Mouse (Mus musculus) MEL (cell line): Measurements from ENCODE around the gene Myo18a. TPM values are rescaled to one million over a fixed set of nuclear protein-coding genes. Genes with fewer than 3 reads are reported as not detected.

Experiments
- DNase-seq: peaks from one replicate; pipeline ENCODE4 v3.0.0; 2011; ENCODE audit warnings: low read depth, low spot score
- H3K27ac ChIP-seq: 2 replicates; pipeline ENCODE4 v1.5.1; 2012; ENCODE audit warnings: low read depth, mild to moderate bottlenecking, control low read depth, low read length, moderate library complexity; ENCODE audit not compliant: control insufficient read depth
- H3K27me3 ChIP-seq, 2 experiments: fragments of 150-350 bp in 1 of 2; sonication (generic) in 1 of 2; 2 replicates each; pipeline ENCODE4 v1.6.1; 2012; ENCODE audit warnings: low read length in 2 of 2, mild to moderate bottlenecking in 2 of 2, improper control_type of control experiment in 1 of 2, moderate library complexity in 1 of 2; ENCODE audit not compliant: insufficient read depth in 2 of 2, control insufficient read depth in 1 of 2
- H3K36me3 ChIP-seq, 2 experiments: 2 replicates each; pipeline ENCODE4 v1.6.1; 2012 to 2014; ENCODE audit warnings: low read length in 2 of 2, improper control_type of control experiment in 1 of 2, inconsistent platforms in 1 of 2, mild to moderate bottlenecking in 1 of 2; ENCODE audit not compliant: insufficient read depth in 2 of 2, control insufficient read depth in 1 of 2
- H3K4me1 ChIP-seq, 2 experiments: fragments of 150-350 bp in 1 of 2; sonication (generic) in 1 of 2; 2 replicates each; pipeline ENCODE4 v1.6.1; 2012; ENCODE audit warnings: low read length in 2 of 2, improper control_type of control experiment in 1 of 2, mild to moderate bottlenecking in 1 of 2; ENCODE audit not compliant: insufficient read depth in 2 of 2, control insufficient read depth in 1 of 2
- H3K4me3 ChIP-seq, 2 experiments: fragments of 150-350 bp in 1 of 2; sonication (generic) in 1 of 2; 2 replicates each; pipeline ENCODE4 v1.5.1; 2012; ENCODE audit warnings: low read depth in 2 of 2, low read length in 2 of 2, mild to moderate bottlenecking in 2 of 2, moderate library complexity in 2 of 2, control low read depth in 1 of 2, improper control_type of control experiment in 1 of 2; ENCODE audit not compliant: control insufficient read depth in 1 of 2, insufficient read depth in 1 of 2
- H3K79me2 ChIP-seq: 2 replicates; pipeline ENCODE4 v1.6.1; 2012; ENCODE audit warnings: mild to moderate bottlenecking, low read length, moderate library complexity; ENCODE audit not compliant: control insufficient read depth, poor library complexity, insufficient read depth
- H3K9ac ChIP-seq: 2 replicates; pipeline ENCODE4 v1.6.1; 2012; ENCODE audit warnings: low read depth, mild to moderate bottlenecking, control low read depth, low read length, moderate library complexity; ENCODE audit not compliant: control insufficient read depth, poor library complexity, severe bottlenecking
- H3K9me3 ChIP-seq: fragments of 150-350 bp; sonication (generic); replicated peaks from 2 replicates; pipeline ENCODE4 v1.6.1; 2012; ENCODE audit warnings: mild to moderate bottlenecking, low read length, improper control_type of control experiment, moderate library complexity; ENCODE audit not compliant: insufficient read depth
- EP300 ChIP-seq, 2 experiments: IDR thresholded peaks; 2 replicates each; pipeline ENCODE4 v1.6.1; 2011; ENCODE audit warnings: improper control_type of control experiment in 2 of 2, low read length in 2 of 2, low read depth in 1 of 2, mild to moderate bottlenecking in 1 of 2
- ETS1 ChIP-seq: IDR thresholded peaks from 2 replicates; pipeline ENCODE4 v1.6.1; 2012; ENCODE audit warnings: low read depth, mild to moderate bottlenecking, inconsistent platforms, low read length, improper control_type of control experiment, moderate library complexity
- HCFC1 ChIP-seq: IDR thresholded peaks from 2 replicates; pipeline ENCODE4 v1.6.1; 2012; ENCODE audit warnings: low read depth, mild to moderate bottlenecking, inconsistent platforms, low read length, improper control_type of control experiment, moderate library complexity
- MYC ChIP-seq: IDR thresholded peaks from 2 replicates; pipeline ENCODE4 v1.6.1; 2011; ENCODE audit warnings: low read depth, mild to moderate bottlenecking, low read length, improper control_type of control experiment, moderate library complexity
- NELFE ChIP-seq: IDR thresholded peaks from 2 replicates; pipeline ENCODE4 v1.6.1; 2011; ENCODE audit warnings: low read depth, low read length, improper control_type of control experiment
- NRF1 ChIP-seq: IDR thresholded peaks from 2 replicates; pipeline ENCODE4 v1.6.1; 2014; ENCODE audit warnings: low read depth, mild to moderate bottlenecking, inconsistent platforms, low read length, improper control_type of control experiment, moderate library complexity; ENCODE audit not compliant: poor library complexity, insufficient read depth, severe bottlenecking
- POLR2AphosphoS2 ChIP-seq: IDR thresholded peaks from 2 replicates; pipeline ENCODE4 v1.6.1; 2011; ENCODE audit warnings: low read length, improper control_type of control experiment
- RCOR1 ChIP-seq: IDR thresholded peaks from 2 replicates; pipeline ENCODE4 v1.6.1; 2012; ENCODE audit warnings: low read depth, mild to moderate bottlenecking, inconsistent platforms, low read length, improper control_type of control experiment
- TAL1 ChIP-seq: IDR thresholded peaks from 2 replicates; pipeline ENCODE4 v1.6.1; 2012; ENCODE audit warnings: mild to moderate bottlenecking, inconsistent platforms, low read length, moderate library complexity, mixed read lengths
- USF1 ChIP-seq: IDR thresholded peaks from 2 replicates; pipeline ENCODE4 v1.6.1; 2014; ENCODE audit warnings: low read depth, mild to moderate bottlenecking, inconsistent platforms, low read length, improper control_type of control experiment, moderate library complexity
- polyA plus RNA-seq, 2 experiments: library from polyadenylated mRNA; stranded (reverse) in 1 of 2; unstranded in 1 of 2; fragments of >175 nt in 1 of 2; fragments of >200 nt in 1 of 2; gene quantifications; 2 replicates each; pipeline versions ENCODE4 v1.2.1 to v1.2.4; 2012; ENCODE audit warnings: low replicate concordance in 2 of 2, low read depth in 1 of 2; ENCODE audit not compliant: insufficient read length in 2 of 2, insufficient read depth in 1 of 2, missing spikeins in 1 of 2
- total RNA-seq: library from RNA; depleted of rRNA; stranded (reverse); fragments of 300-350 nt; gene quantifications from 2 replicates; pipeline ENCODE4 v1.2.3, GENCODE M21; 2012

Myo18a gene
- total and polyA plus RNA-seq, 3 experiments, result 13.1 to 18.0 TPM; not detected in 1

DNA sequence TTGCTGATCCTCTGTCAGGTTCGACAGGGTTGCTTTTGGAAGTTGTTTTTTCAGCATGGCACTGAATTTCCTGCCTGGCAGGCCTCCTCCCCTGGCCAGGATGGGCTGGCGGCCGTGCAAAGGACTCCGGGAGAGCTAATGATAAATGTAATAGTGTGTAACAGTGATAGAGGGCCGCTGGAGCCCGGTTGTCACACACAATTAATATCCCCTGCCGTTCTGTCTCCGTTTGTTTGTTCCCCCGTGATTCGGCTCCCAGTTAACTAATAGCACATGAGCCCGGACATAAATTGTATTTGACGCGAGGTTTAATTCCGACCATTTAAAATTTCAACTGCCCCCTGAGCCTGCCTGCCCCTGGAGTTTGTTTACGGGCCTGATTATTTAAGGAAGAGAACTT lies 92.3 kb downstream of the Myo18a start:
- DNase-seq, result no peak
- no peaks in the 10 kb centered on the region for H3K36me3 ChIP-seq
- H3K9ac ChIP-seq, result no peak overlapping the region
- no peaks in the 10 kb centered on the region for H3K9me3 ChIP-seq
- no peak overlapping the region for H3K27ac ChIP-seq
- H3K79me2 ChIP-seq, result no peaks in the 10 kb centered on the region
- no peak overlapping the region for H3K4me3 ChIP-seq
- TF ChIP-seq USF1 (no peak), MYC (no peak), HCFC1 (no peak), NELFE (no peak), NRF1 (no peak), POLR2AphosphoS2 (no peak), RCOR1 (no peak)
- H3K4me1 ChIP-seq, result no peaks in the 10 kb centered on the region
- H3K27me3 ChIP-seq, result no peaks in the 10 kb centered on the region

DNA sequence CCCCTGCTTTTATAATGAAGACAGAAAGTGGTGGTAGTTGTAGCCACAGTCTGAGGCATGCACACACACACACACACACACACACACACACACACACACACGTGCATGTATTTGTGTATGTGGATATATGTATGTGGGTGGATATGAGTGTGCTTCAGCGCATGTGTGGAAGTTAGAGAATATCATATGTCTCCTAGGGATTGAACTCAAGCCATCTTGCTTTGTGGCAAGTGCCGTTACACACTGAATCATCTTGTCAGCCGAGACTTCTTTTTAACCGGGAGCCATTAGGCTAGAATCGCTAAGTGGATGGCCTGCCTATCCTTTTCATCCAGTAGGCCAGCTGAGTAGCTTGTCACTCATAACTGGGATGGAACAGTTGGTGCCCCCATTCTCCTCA lies 94.0 kb downstream of the Myo18a start:
- TF ChIP-seq TAL1 (no peak), EP300 (IDR thresholded peaks at IDR 0.05; ENCODE audit: low read depth in 1 of 2, low read length in 2 of 2) (no peak)
- Histone ChIP-seq H3K27me3 (no peaks in the 10 kb centered on the region), H3K4me1 (0 out of 4 replicates have a peak, but pooled peaks cover 0 to 4% of the 10 kb centered on the region in 2 experiments), H3K79me2 (no peaks in the 10 kb centered on the region), H3K4me3 (no peak overlapping the region), H3K9ac (no peak overlapping the region), H3K27ac (no peak overlapping the region), H3K36me3 (no peaks in the 10 kb centered on the region), H3K9me3 (no peaks in the 10 kb centered on the region)
- no peak for DNase-seq

DNA sequence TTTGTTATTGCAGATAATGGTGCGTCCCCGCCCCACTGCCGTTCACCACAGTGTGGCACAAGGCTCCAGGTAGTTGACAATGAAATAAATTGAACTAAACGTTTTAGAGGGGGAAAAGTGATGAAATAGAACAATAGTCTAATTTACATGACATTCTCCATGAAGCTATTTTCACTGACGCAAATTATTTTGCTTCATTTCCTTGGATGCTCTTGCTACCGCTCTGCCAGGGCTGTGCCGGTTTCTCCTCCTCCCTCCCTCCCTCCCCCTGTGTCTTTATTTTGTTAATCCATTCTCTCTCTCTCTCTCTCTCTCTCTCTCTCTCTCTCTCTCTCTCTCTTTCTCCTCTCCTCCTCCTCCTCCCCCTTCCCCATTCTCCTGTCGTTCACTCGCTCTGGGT lies 95.5 kb downstream of the Myo18a start:
- Histone ChIP-seq H3K9ac (no peak overlapping the region), H3K36me3 (no peaks in the 10 kb centered on the region)
- TF ChIP-seq ETS1, result no peak

More for the DNA sequence above, 95.5 kb downstream of the Myo18a start:
- Histone ChIP-seq H3K4me3 (no peak overlapping the region), H3K4me1 (0 out of 4 replicates have a peak, but pooled peaks cover 0 to 4% of the 10 kb centered on the region in 2 experiments), H3K79me2 (no peaks in the 10 kb centered on the region), H3K27me3 (no peaks in the 10 kb centered on the region), H3K27ac (no peak overlapping the region), H3K9me3 (no peaks in the 10 kb centered on the region)
- DNase-seq, result no peak
